Mouse (Mus musculus) neural tube, embryonic 13.5 days (tissue): ENCODE results near the gene AC129217.1. TPM values are rescaled to one million over a fixed set of nuclear protein-coding genes. Genes with fewer than 3 reads are reported as not detected.
A peak's percentile ranks its signal among the peaks of the same experiment; 100 is the strongest.

ENCODE experiments used
- ATAC-seq: fragments of 200-750 bp; cut with Nextera tagmentation; 2 replicates; pipeline ENCODE4 v1.8.0; 2017; ENCODE audit warnings: low read depth, mild to moderate bottlenecking, moderate TSS enrichment, moderate library complexity
- H3K27ac ChIP-seq: fragments of 300-500 bp; sonication (generic); replicated peaks from 2 replicates; pipeline ENCODE4 v1.5.1; 2015; ENCODE audit warnings: moderate library complexity, mild to moderate bottlenecking, inconsistent platforms
- H3K27me3 ChIP-seq: fragments of 300-500 bp; sonication (generic); 2 replicates; pipeline ENCODE4 v1.6.1; 2015; ENCODE audit warnings: mild to moderate bottlenecking, inconsistent platforms
- H3K36me3 ChIP-seq: fragments of 300-500 bp; sonication (generic); 2 replicates; pipeline ENCODE4 v1.6.1; 2015; ENCODE audit warnings: mild to moderate bottlenecking, inconsistent platforms
- H3K4me1 ChIP-seq: fragments of 300-500 bp; sonication (generic); replicated peaks from 2 replicates; pipeline ENCODE4 v1.6.1; 2015; ENCODE audit warnings: inconsistent platforms
- H3K4me2 ChIP-seq: fragments of 300-500 bp; sonication (generic); 2 replicates; pipeline ENCODE4 v1.6.1; 2015; ENCODE audit warnings: inconsistent platforms, mild to moderate bottlenecking, moderate library complexity
- H3K4me3 ChIP-seq: fragments of 300-500 bp; sonication (generic); 2 replicates; pipeline ENCODE4 v1.5.1; 2015; ENCODE audit warnings: mild to moderate bottlenecking, inconsistent platforms
- H3K9ac ChIP-seq: fragments of 300-500 bp; sonication (generic); 2 replicates; pipeline ENCODE4 v1.6.1; 2015; ENCODE audit warnings: moderate library complexity, mild to moderate bottlenecking, inconsistent platforms
- H3K9me3 ChIP-seq: fragments of 300-500 bp; sonication (generic); 2 replicates; pipeline ENCODE4 v1.6.1; 2016; ENCODE audit warnings: inconsistent platforms
- WGBS: fragments of 180-500 bp; shearing (Covaris S2); methylation state at CpG from one replicate; pipeline ENCODE4 v1.1.7; 2015; 5-methylcytosine and 5-hydroxymethylcytosine counted together
- polyA plus RNA-seq: library from polyadenylated mRNA; unstranded; fragments of >200 nt; fragmentation: Nextera tagmentation; extraction: Ambion mirVana; gene quantifications from 2 replicates; pipeline ENCODE4 v1.2.1, GENCODE M21; 2015

Gene AC129217.1
- polyA plus RNA-seq, 1 experiment from 2014 or later, result not detected

DNA sequence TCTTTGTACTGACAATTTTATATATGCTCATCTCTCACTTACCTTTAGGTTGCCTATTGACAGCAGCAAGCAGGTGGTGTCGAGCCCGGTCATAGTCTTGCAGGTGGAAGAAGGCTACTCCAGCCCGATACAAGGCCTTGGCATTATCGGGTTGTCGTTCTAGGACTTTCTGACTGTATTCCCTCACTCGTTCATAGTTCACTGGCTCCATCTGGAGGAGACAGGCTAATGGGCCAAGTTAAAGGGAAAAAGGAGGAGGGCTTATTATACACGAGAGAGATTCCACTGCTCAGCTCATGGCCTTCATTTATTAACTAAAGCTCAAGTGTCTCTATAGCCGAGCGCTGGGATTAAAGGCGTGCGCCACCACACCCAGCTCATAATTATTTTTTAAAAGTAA, 13.8 kb upstream of the AC129217.1 start:
- Histone ChIP-seq H3K4me3 (peak overlapping the region; percentile 1; the same call in 1 of the 2 replicates), H3K36me3 (peaks cover 49% of the 10 kb centered on the region), H3K9ac (peak overlapping the region; percentile 51; the same call in 1 of the 2 replicates), H3K27me3 (no peaks in the 10 kb centered on the region), H3K4me1 (peaks cover 43% of the 10 kb centered on the region), H3K4me2 (0 out of 2 replicates have a peak overlapping the region, but pooled peaks have one; percentile 24), H3K27ac (no peak overlapping the region), H3K9me3 (no peaks in the 10 kb centered on the region)
- ATAC-seq, result no peak
- WGBS, result 73% methylated on average over 11 of the region's 11 CpGs

DNA sequence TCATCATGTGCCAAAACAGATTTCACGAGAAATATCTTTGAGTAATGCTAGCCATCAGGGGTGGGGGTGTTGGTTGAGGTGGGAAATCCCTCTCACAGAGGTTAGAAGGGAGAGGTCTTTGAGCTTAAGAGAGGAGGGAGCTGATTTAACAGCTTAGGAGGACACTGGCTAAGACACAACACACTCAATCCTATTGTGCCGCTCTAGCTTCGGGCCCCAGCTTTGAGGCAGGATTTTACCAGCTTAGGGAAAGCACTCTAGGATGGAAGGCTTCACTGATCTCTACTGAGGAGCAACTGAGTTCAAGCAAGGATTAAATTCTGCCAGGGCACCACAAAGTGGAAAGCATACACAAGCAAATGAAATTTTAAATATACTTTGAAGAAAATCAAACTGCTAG, 12.6 kb upstream of the AC129217.1 start:
- Histone ChIP-seq H3K4me1 (peaks cover 52% of the 10 kb centered on the region), H3K9ac (peak overlapping the region; percentile 57), H3K36me3 (peaks cover 40% of the 10 kb centered on the region), H3K4me2 (peak overlapping the region; percentile 99), H3K27ac (no peak overlapping the region), H3K27me3 (no peaks in the 10 kb centered on the region), H3K9me3 (no peaks in the 10 kb centered on the region), H3K4me3 (peak overlapping the region; percentile 9; the same call in 1 of the 2 replicates)
- WGBS, result 89% methylated on average over 3 of the region's 3 CpGs
- ATAC-seq, result no peak

DNA sequence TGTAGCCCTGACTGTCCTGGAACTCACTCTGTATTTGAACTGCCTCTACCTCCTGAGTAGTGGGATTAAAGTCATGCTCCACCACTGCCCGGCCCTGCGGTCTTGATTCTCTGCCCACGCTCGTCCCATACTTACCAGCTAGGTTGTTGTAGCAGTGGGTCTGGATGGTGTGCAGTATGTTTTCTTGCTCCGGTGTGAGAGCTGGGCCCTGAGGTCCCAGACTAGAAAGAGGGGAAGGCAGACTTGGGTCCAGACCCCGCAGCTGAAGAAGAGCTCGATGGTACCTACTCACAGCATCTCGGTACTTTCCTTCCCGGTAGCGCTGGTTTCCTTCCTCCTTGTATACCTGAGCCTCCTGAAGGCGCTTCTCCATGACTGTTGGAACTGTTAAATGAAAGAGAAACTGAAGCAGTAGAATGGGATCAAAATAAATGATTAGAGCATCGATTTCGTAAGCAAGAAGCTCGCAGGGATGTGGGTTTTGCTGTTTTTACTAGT, 11.2 kb upstream of the AC129217.1 start:
- H3K4me2 ChIP-seq, result peak overlapping the region; percentile 99
- peak overlapping the region; percentile 75 for H3K4me3 ChIP-seq
- WGBS, result 36% methylated on average over 14 of the region's 14 CpGs
- H3K36me3 ChIP-seq, result peaks cover 32% of the 10 kb centered on the region
- H3K9me3 ChIP-seq, result no peaks in the 10 kb centered on the region
- peaks cover 66% of the 10 kb centered on the region for H3K4me1 ChIP-seq
- ATAC-seq, result no peak
- H3K27me3 ChIP-seq, result no peaks in the 10 kb centered on the region
- peak overlapping the region; percentile 88 for H3K9ac ChIP-seq
- peak overlapping the region; percentile 97 for H3K27ac ChIP-seq

DNA sequence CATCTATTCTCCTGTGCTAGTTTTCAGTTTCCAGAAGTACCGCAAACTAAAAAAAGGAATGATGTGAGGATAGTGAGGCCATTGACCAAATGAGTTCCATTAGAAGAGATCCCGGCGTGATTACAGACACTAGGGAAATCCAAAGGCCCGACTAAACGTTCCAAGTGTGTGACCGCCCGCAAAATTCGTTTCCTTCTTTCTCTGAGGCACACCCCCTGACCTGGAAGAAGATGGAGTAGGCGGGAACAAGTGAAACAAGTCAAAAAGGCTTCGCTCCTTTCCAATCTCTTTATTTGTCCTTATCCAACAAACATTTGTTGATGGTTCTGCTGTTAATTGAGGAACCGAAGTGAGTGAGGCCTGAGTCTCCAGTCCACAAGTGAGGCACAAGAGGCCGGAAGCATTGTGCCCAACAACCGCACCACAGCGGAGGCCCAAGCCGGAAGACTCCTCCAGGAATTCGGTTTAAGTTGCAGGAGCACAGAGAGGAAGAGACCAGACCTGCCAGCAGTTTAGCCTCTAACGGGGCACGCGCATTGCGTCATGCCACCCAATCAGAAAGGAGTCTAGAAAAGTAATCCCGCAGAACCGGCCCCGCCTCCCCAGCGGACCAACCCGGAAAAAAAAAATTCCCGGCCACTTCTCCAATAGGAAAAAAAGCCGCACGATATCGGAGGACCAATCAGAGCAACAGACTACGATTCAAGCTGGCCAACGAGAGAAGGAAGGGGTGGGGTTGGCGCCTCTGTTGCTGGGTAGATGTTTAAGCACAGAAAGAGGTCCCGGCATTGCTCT, 10.6 kb upstream of the AC129217.1 start, which contains the start of gene Ttc9c:
TSS of gene Ttc9c (minus strand) at position 533 of the 795 bp plus-strand sequence.
- peaks cover 33% of the 10 kb centered on the region for H3K36me3 ChIP-seq
- H3K4me1 ChIP-seq, result peaks cover 69% of the 10 kb centered on the region
- peak within 1 kb of the TSS; percentile 99 for H3K4me2 ChIP-seq
- H3K27ac ChIP-seq, result peak within 1 kb of the TSS; percentile 97
- H3K9me3 ChIP-seq, result no peaks in the 10 kb centered on the region
- peak within 1 kb of the TSS; percentile 75 for H3K4me3 ChIP-seq
- peak; percentile 94 for ATAC-seq
- WGBS, result 1% methylated on average over 33 of the region's 33 CpGs
- peak within 1 kb of the TSS; percentile 98 for H3K9ac ChIP-seq
- H3K27me3 ChIP-seq, result no peaks in the 10 kb centered on the region

DNA sequence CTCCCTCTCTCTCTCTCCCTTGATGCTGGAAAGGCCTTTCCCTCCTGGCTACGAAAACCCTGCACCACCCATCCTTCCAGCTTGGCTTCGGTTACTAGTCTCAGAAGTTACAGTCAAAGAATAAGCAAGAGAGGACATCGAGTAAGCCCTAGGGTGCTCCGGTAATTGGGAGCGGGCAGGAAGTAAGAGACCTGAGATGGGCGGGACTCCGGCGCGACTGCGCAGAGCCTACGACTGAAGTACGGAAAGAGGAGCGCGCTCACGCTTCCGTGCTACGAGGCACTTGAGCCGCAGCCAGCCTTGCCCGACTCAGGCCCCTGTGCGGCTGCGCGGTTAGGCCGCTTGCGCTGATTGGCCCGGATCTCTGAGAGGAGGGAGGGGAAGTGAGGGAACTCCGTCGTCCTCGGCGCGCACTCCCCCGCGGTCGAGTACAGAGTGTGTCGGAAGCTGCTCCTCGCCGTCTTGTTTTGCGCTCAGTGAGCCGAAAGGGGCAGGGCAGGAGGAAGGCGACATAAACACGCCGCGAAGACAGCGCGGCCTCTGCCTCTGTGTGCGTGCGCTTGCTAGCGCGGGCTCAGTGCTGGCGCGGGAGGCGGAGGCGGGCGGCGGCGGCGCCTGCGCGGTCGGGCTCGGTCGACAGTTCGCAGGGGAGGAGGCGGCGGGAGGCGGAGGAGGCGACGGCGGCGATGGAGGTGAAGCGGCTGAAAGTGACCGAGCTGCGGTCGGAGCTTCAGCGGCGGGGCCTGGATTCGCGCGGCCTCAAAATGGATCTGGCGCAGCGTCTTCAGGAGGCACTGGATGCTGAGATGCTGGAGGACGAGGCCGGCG, 9.8 kb upstream of the AC129217.1 start, which contains the start of gene Hnrnpul2:
TSS of gene Hnrnpul2 (plus strand) at position 415 of the 828 bp plus-strand sequence.
- H3K27me3 ChIP-seq, result no peaks in the 10 kb centered on the region
- peaks cover 34% of the 10 kb centered on the region for H3K36me3 ChIP-seq
- H3K9ac ChIP-seq, result peak within 1 kb of the TSS; percentile 98
- peak within 1 kb of the TSS; percentile 99 for H3K4me2 ChIP-seq
- peak within 1 kb of the TSS; percentile 97 for H3K27ac ChIP-seq
- no peaks in the 10 kb centered on the region for H3K9me3 ChIP-seq
- peak; percentile 98 for ATAC-seq
- peaks cover 62% of the 10 kb centered on the region for H3K4me1 ChIP-seq
- WGBS, result under 1% methylated on average over 69 of the region's 83 CpGs
- peak within 1 kb of the TSS; percentile 75 for H3K4me3 ChIP-seq

DNA sequence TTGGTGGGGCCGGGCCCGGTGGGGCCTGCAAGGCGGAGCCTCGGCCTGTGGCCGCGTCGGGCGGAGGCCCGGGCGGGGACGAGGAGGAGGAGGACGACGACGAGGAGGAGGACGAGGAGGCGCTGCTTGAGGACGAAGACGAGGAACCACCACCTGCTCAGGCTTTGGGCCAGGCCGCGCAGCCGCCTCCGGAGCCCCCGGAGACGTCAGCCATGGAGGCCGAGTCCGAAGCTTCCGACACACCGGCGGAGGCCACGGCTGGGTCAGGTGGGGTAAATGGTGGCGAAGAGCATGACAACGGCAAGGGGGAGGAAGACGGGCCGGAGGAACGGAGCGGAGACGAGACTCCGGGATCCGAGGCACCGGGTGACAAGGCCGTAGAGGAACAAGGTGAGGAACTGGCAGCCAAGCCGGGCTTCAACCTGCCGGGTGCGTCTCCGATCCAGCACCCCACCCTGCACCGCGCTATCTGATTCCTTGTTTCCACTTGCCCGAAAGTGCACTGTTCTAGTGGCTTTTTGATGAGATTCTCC, 9.1 kb upstream of the AC129217.1 start:
- Histone ChIP-seq H3K27me3 (no peaks in the 10 kb centered on the region), H3K4me2 (peak overlapping the region; percentile 99), H3K27ac (peak overlapping the region; percentile 97), H3K4me1 (peaks cover 57% of the 10 kb centered on the region), H3K9me3 (no peaks in the 10 kb centered on the region), H3K36me3 (peaks cover 37% of the 10 kb centered on the region), H3K4me3 (peak overlapping the region; percentile 75), H3K9ac (peak overlapping the region; percentile 98)
- peak; percentile 33 for ATAC-seq
- under 1% methylated on average over 48 of the region's 48 CpGs for WGBS

DNA sequence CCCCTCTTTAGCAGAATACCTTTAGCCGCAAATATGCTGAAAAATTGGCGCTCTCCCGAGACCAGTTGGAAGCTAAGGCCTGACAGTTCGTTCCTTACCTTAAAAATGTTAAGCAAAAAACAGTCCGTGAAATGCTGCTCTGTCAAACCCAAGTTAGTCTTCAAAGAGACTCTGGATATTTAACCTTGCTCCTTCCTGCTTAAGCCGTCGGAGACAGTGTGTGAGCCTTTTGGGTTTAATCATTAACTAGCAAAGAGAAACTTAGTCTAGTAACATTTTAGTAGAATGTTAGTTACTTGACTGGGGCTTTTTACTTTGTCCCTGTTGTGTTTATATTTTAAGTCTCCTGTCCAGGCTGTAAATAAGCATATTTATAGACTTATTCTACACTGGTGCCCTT, 8.4 kb upstream of the AC129217.1 start:
- H3K27ac ChIP-seq, result peak overlapping the region; percentile 97; the same call in 1 of the 2 replicates
- H3K4me2 ChIP-seq, result peak overlapping the region; percentile 99
- H3K27me3 ChIP-seq, result no peaks in the 10 kb centered on the region
- peaks cover 40% of the 10 kb centered on the region for H3K36me3 ChIP-seq
- WGBS, result 3% methylated on average over 7 of the region's 7 CpGs
- ATAC-seq, result no peak
- H3K4me1 ChIP-seq, result peaks cover 50% of the 10 kb centered on the region
- H3K4me3 ChIP-seq, result peak overlapping the region; percentile 75
- peak overlapping the region; percentile 98 for H3K9ac ChIP-seq
- no peaks in the 10 kb centered on the region for H3K9me3 ChIP-seq

DNA sequence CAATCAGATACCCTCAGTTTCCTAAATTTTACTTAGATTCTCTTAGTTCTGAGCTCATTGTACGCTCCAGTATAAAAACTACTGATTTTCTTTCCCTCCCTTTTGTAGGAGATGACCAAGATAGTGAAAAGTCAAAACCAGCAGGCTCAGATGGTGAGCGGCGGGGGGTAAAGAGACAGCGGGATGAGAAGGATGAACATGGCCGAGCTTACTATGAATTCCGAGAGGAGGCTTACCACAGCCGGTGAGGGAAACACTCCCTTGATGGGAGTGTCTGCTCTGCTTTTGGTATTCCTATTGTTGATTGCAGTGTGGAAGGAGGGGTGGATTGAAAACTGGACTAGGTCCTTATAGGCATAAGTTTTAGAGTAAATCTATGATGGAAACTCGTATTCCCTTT, 6.9 kb upstream of the AC129217.1 start:
- H3K27me3 ChIP-seq, result no peaks in the 10 kb centered on the region
- peak overlapping the region; percentile 75 for H3K4me3 ChIP-seq
- peaks cover 49% of the 10 kb centered on the region for H3K36me3 ChIP-seq
- H3K9ac ChIP-seq, result peak overlapping the region; percentile 98
- no peak for ATAC-seq
- peak overlapping the region; percentile 99 for H3K4me2 ChIP-seq
- peaks cover 35% of the 10 kb centered on the region for H3K4me1 ChIP-seq
- H3K27ac ChIP-seq, result no peak overlapping the region
- H3K9me3 ChIP-seq, result no peaks in the 10 kb centered on the region
- 73% methylated on average over 8 of the region's 8 CpGs for WGBS

DNA sequence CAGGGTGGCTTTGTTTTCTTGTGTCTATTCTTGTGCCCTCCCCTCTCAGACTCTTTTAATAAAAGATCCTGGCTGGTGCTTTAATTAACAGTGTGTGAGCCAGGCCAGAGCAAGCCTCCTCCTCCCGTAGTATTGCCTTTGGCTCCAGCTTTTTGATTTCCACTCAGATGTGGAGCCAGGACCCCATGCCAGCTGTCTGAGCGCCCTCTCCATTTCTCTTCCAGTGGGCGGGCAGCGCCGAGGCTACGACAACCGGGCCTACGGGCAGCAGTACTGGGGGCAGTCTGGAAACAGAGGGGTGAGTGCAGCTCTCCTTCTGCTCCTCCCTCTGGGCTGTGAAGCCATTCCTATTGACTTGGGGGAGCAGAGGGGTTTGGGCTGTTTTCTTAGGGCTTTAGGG, 1.1 kb downstream of the AC129217.1 start:
- no peak overlapping the region for H3K4me3 ChIP-seq
- no peaks in the 10 kb centered on the region for H3K4me1 ChIP-seq
- H3K4me2 ChIP-seq, result no peak overlapping the region
- WGBS, result 94% methylated on average over 8 of the region's 8 CpGs
- H3K9ac ChIP-seq, result no peak overlapping the region
- peaks cover 100% of the 10 kb centered on the region for H3K36me3 ChIP-seq
- H3K27me3 ChIP-seq, result no peaks in the 10 kb centered on the region
- H3K9me3 ChIP-seq, result no peaks in the 10 kb centered on the region
- no peak for ATAC-seq
- no peak overlapping the region for H3K27ac ChIP-seq

DNA sequence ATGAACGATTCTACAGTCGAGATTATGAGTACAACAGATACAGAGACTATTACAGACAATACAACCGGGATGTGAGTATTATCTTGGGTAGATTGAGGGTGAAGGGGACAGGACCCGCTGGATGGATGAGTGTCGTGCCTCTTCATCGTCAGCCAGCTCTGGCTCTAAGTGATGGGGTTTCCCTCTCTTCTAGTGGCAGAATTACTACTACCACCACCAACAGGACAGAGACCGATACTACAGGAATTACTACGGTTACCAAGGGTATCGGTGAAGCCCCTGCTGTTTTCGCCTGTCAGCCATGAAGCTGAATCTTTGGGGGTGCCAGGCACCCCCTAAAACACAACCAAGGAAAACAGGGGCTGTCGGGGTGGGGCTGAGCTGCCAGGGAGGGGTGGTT, 1.7 kb downstream of the AC129217.1 start:
- peaks cover 3% of the 10 kb centered on the region for H3K4me1 ChIP-seq
- H3K4me3 ChIP-seq, result no peak overlapping the region
- no peak overlapping the region for H3K4me2 ChIP-seq
- no peak for ATAC-seq
- no peak overlapping the region for H3K27ac ChIP-seq
- WGBS, result 79% methylated on average over 11 of the region's 11 CpGs
- H3K9ac ChIP-seq, result no peak overlapping the region
- no peaks in the 10 kb centered on the region for H3K9me3 ChIP-seq
- H3K36me3 ChIP-seq, result peaks cover 99% of the 10 kb centered on the region
- H3K27me3 ChIP-seq, result no peaks in the 10 kb centered on the region

DNA sequence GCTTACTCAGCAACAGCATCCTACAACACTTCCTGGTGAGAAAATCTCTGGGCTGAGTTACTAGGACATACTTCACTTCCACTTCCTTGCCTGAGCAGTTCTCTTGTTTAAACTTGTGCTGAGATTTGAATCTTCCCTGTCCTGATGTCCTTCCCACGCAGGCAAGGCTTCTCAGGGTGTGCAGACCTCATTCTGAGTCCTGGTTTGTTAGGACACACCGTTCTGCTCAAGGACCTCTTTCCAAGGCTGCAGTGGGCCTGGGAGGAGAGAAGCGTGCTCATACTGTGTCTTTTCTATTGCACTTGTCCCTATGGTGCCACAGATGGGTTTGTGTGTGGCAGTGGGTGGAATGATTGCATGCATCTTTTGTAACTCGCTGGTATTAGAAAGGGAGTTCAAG, 3.4 kb downstream of the AC129217.1 start:
- Histone ChIP-seq H3K27me3 (no peaks in the 10 kb centered on the region), H3K36me3 (peaks cover 83% of the 10 kb centered on the region), H3K4me1 (peaks cover 13% of the 10 kb centered on the region), H3K4me2 (no peak overlapping the region), H3K9me3 (no peaks in the 10 kb centered on the region), H3K27ac (no peak overlapping the region), H3K9ac (no peak overlapping the region), H3K4me3 (no peak overlapping the region)
- WGBS, result 92% methylated on average over 4 of the region's 4 CpGs
- no peak for ATAC-seq
